Mouse (Mus musculus) megakaryocyte, embryonic 14.5 days (primary cell): ENCODE measurements around the gene Plce1.

Experiments
- FLI1 ChIP-seq: IDR thresholded peaks from 2 replicates; pipeline ENCODE4 v1.6.1; 2012; ENCODE audit warnings: low read length, inconsistent platforms, mixed read lengths
- GATA1 ChIP-seq: IDR thresholded peaks from 3 replicates; pipeline ENCODE4 v1.6.1; 2012; ENCODE audit warnings: mixed read lengths, low read length, inconsistent platforms, borderline replicate concordance

DNA sequence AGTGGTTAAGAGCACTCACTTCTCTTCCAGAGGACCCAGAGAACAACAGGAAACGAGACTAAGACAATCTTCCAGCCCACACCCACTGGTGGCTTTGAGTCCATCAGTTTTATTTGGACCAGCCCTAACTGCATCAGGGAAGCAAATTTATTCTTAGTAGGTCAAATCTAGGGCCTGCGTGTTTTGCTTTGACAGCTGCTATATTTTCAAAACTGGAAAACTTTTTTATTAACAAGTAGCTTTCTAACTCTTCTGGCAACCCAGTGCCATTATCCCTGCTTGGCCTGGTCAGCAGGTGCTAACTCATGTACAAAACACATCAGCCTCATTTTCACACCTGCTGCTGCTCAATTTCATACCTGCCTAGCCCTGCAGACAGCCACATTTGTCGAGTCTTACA lies 151.3 kb downstream of the Plce1 start:
- TF ChIP-seq GATA1 (no peak), FLI1 (no peak)
